27 mouse cellular contexts compared by ENCODE assay signal in the genomic region with DNA sequence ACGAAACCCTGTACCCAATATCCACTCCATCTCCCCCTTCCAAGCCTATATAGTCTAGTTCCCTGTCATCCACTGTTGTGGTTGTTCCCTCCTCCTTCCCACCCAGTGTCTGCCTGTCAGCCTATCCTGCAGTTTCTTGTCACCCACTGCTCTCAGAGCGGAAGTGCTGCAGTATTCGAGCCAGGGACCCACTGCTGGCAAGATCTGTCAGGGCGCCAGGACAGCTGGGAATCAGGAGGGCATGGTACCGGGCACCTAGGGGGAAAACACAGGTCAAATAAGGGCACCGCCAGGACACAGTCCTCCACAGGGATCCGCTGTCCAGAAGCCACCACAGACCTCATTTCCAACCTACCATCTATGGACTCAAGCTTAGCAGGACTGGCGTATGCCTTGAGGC. TPM values are rescaled to one million over a fixed set of nuclear protein-coding genes. Genes with fewer than 3 reads are reported as not detected.
DNase-seq lines count a peak whose midpoint lies in the region; ATAC-seq and TF ChIP-seq lines count a peak whose summit lies in the region.
"Had no signal": no experiment of that assay in that cellular context is flagged by ENCODE, and none has a peak within 500 bp of the region (broad histone marks: within the 10 kb centered on the region; RNA-seq: fewer than 3 reads in every experiment).

No protein-coding gene starts in this region.

- TF ChIP-seq CTCF in liver, postnatal 0 days (IDR thresholded peaks at IDR 0.05; ENCODE audit: low read depth), result no peak

- TF ChIP-seq EP300 in liver, postnatal 0 days (IDR thresholded peaks at IDR 0.05; ENCODE audit: low read depth), result no peak

- no peaks in the 10 kb centered on the region for H3K9me3 ChIP-seq in heart, embryonic 10.5 days
- no peaks in the 10 kb centered on the region for H3K9me3 ChIP-seq in liver, embryonic 12.5 days (replicated peaks)
- no peaks in the 10 kb centered on the region for H3K9me3 ChIP-seq in liver, postnatal 0 days (ENCODE audit: low read length)
- no peaks in the 10 kb centered on the region for H3K9me3 ChIP-seq in embryonic facial prominence, embryonic 13.5 days
- H3K9me3 ChIP-seq: embryonic facial prominence, embryonic 15.5 days; kidney, embryonic 15.5 days; megakaryocyte, embryonic 14.5 days; midbrain, embryonic 12.5 days had no signal

- H3K36me3 ChIP-seq in heart, embryonic 10.5 days, result peaks cover 34% of the 10 kb centered on the region
- H3K36me3 ChIP-seq in liver, embryonic 12.5 days, result peaks cover 46% of the 10 kb centered on the region
- peaks cover 24% of the 10 kb centered on the region for H3K36me3 ChIP-seq in liver, postnatal 0 days (replicated peaks; ENCODE audit: insufficient read depth, low read length)
- H3K36me3 ChIP-seq in embryonic facial prominence, embryonic 13.5 days, result peaks cover 45% of the 10 kb centered on the region

- H3K27ac ChIP-seq in heart, embryonic 10.5 days, result no peak overlapping the region
- H3K27ac ChIP-seq in liver, embryonic 12.5 days, result 0 out of 2 replicates have a peak overlapping the region, but pooled peaks have one; percentile 17
- no peak overlapping the region for H3K27ac ChIP-seq in liver, postnatal 0 days (ENCODE audit: low read depth)
- H3K27ac ChIP-seq in embryonic facial prominence, embryonic 13.5 days, result no peak overlapping the region
- H3K27ac ChIP-seq: embryonic facial prominence, embryonic 15.5 days; kidney, embryonic 15.5 days; midbrain, embryonic 12.5 days had no signal

- H3K4me3 ChIP-seq in heart, embryonic 10.5 days, result no peak overlapping the region
- H3K4me3 ChIP-seq in liver, embryonic 12.5 days, result no peak overlapping the region
- H3K4me3 ChIP-seq in liver, postnatal 0 days (ENCODE audit: low read depth, low read length), result no peak overlapping the region
- no peak overlapping the region for H3K4me3 ChIP-seq in embryonic facial prominence, embryonic 13.5 days
- H3K4me3 ChIP-seq: embryonic facial prominence, embryonic 15.5 days; kidney, embryonic 15.5 days; megakaryocyte, embryonic 14.5 days; midbrain, embryonic 12.5 days had no signal

- WGBS in heart, embryonic 10.5 days, result 91% methylated on average over 8 of the region's 8 CpGs
- 81% methylated on average over 8 of the region's 8 CpGs for WGBS in liver, embryonic 12.5 days (ENCODE audit: insufficient replicate concordance)
- 90% methylated on average over 8 of the region's 8 CpGs for WGBS in liver, postnatal 0 days (ENCODE audit: insufficient replicate concordance)
- WGBS in embryonic facial prominence, embryonic 13.5 days, result 94% methylated on average over 8 of the region's 8 CpGs

- H3K27me3 ChIP-seq in heart, embryonic 10.5 days (ENCODE audit: insufficient read depth, poor library complexity, severe bottlenecking), result no peaks in the 10 kb centered on the region
- no peaks in the 10 kb centered on the region for H3K27me3 ChIP-seq in liver, embryonic 12.5 days (replicated peaks)
- H3K27me3 ChIP-seq in liver, postnatal 0 days (ENCODE audit: insufficient read depth, low read length), result no peaks in the 10 kb centered on the region
- no peaks in the 10 kb centered on the region for H3K27me3 ChIP-seq in embryonic facial prominence, embryonic 13.5 days
- H3K27me3 ChIP-seq: embryonic facial prominence, embryonic 15.5 days; kidney, embryonic 15.5 days; megakaryocyte, embryonic 14.5 days; midbrain, embryonic 12.5 days; Patski had no signal

- H3K4me1 ChIP-seq in heart, embryonic 10.5 days, result peaks cover 19% of the 10 kb centered on the region
- H3K4me1 ChIP-seq in liver, embryonic 12.5 days, result peaks cover 24% of the 10 kb centered on the region
- peaks cover 28% of the 10 kb centered on the region for H3K4me1 ChIP-seq in liver, postnatal 0 days (ENCODE audit: insufficient read depth)
- peaks cover 18% of the 10 kb centered on the region for H3K4me1 ChIP-seq in embryonic facial prominence, embryonic 13.5 days

- no peak overlapping the region for H3K9ac ChIP-seq in liver, embryonic 12.5 days
- H3K9ac ChIP-seq in liver, postnatal 0 days (replicated peaks), result no peak overlapping the region
- H3K9ac ChIP-seq in embryonic facial prominence, embryonic 13.5 days, result peak overlapping the region; percentile 3; the same call in 1 of the 2 replicates
- H3K9ac ChIP-seq: embryonic facial prominence, embryonic 15.5 days; kidney, embryonic 15.5 days; midbrain, embryonic 12.5 days had no signal

- no peak for ATAC-seq in cerebellum, adult (ENCODE audit: insufficient number of reproducible peaks, low FRiP score, low TSS enrichment)
- ATAC-seq in liver, embryonic 12.5 days, result no peak
- ATAC-seq in liver, postnatal 0 days, result no peak
- ATAC-seq in embryonic facial prominence, embryonic 13.5 days (ENCODE audit: insufficient number of reproducible peaks, insufficient read depth, low FRiP score, low TSS enrichment, low read depth), result no peak
- ATAC-seq: forebrain, embryonic 14.5 days; hindbrain, embryonic 16.5 days; lung, postnatal 0 days; Patski had no signal

- peak; percentile 38 for DNase-seq in cerebellum, adult 8-10 months
- DNase-seq in heart, adult 11 months, result peak; percentile 89
- DNase-seq in heart, embryonic 10.5 days (ENCODE audit: low spot score), result no peak
- no peak for DNase-seq in liver, postnatal 0 days
- DNase-seq: adrenal gland, postnatal 10 days; cerebellum, postnatal 36 days; embryo, embryonic 11 days; gastrocnemius, postnatal 25 days; heart, adult 18-20 months; kidney, adult 18-20 months; kidney, postnatal 25 days; liver; lung, adult 18-20 months; lung, postnatal 4 days; retina, postnatal 1 day; right cerebral cortex, postnatal 14 days had no signal

- no peak overlapping the region for H3K4me2 ChIP-seq in liver, embryonic 12.5 days
- no peak overlapping the region for H3K4me2 ChIP-seq in liver, postnatal 0 days (ENCODE audit: low read depth, low read length)
- no peak overlapping the region for H3K4me2 ChIP-seq in embryonic facial prominence, embryonic 13.5 days
- H3K4me2 ChIP-seq: embryonic facial prominence, embryonic 15.5 days; kidney, embryonic 15.5 days; midbrain, embryonic 12.5 days had no signal

RNA-seq across cellular contexts. Expression of gene Gatd1, which starts 3.3 kb away (rescaled TPM):
- polyA plus RNA-seq in heart, embryonic 10.5 days (2016; fragmentation: Nextera tagmentation; extraction: Ambion mirVana), result 29.5 and 37.4 TPM in 2 replicates
- polyA plus RNA-seq in liver, embryonic 12.5 days (2016; fragmentation: Nextera tagmentation; extraction: Ambion mirVana), result 21.1 and 22.8 TPM in 2 replicates
- 17.4 and 18.2 TPM in 2 replicates for polyA plus RNA-seq in liver, postnatal 0 days (2015; fragmentation: Nextera tagmentation; extraction: Ambion mirVana)
- 73.2 and 74.2 TPM in 2 replicates for polyA plus RNA-seq in embryonic facial prominence, embryonic 13.5 days (2015; fragmentation: Nextera tagmentation; extraction: Ambion mirVana)

RNA-seq across cellular contexts. Expression of gene Taldo1, which starts 18.6 kb away (rescaled TPM):
- 270 and 285 TPM in 2 replicates for polyA plus RNA-seq in heart, embryonic 10.5 days (2016; fragmentation: Nextera tagmentation; extraction: Ambion mirVana)
- polyA plus RNA-seq in liver, embryonic 12.5 days (2016; fragmentation: Nextera tagmentation; extraction: Ambion mirVana), result 516 and 525 TPM in 2 replicates
- 246 and 265 TPM in 2 replicates for polyA plus RNA-seq in liver, postnatal 0 days (2015; fragmentation: Nextera tagmentation; extraction: Ambion mirVana)
- 268 and 277 TPM in 2 replicates for polyA plus RNA-seq in embryonic facial prominence, embryonic 13.5 days (2015; fragmentation: Nextera tagmentation; extraction: Ambion mirVana)

RNA-seq across cellular contexts. Expression of gene Cend1, which starts 18.7 kb away (rescaled TPM):
- polyA plus RNA-seq in heart, embryonic 10.5 days (2016; fragmentation: Nextera tagmentation; extraction: Ambion mirVana), result 13.7 and 23.5 TPM in 2 replicates
- polyA plus RNA-seq in liver, embryonic 12.5 days (2016; fragmentation: Nextera tagmentation; extraction: Ambion mirVana), result 0.10 and 0.16 TPM in 2 replicates
- polyA plus RNA-seq in liver, postnatal 0 days (2015; fragmentation: Nextera tagmentation; extraction: Ambion mirVana), result not detected in 2 replicates
- 2.8 and 3.4 TPM in 2 replicates for polyA plus RNA-seq in embryonic facial prominence, embryonic 13.5 days (2015; fragmentation: Nextera tagmentation; extraction: Ambion mirVana)

RNA-seq across cellular contexts. Expression of gene Slc25a22, which starts 27.1 kb away (rescaled TPM):
- 22.6 and 30.8 TPM in 2 replicates for polyA plus RNA-seq in heart, embryonic 10.5 days (2016; fragmentation: Nextera tagmentation; extraction: Ambion mirVana)
- polyA plus RNA-seq in liver, embryonic 12.5 days (2016; fragmentation: Nextera tagmentation; extraction: Ambion mirVana), result 26.0 and 27.1 TPM in 2 replicates
- polyA plus RNA-seq in liver, postnatal 0 days (2015; fragmentation: Nextera tagmentation; extraction: Ambion mirVana), result 38.4 and 41.6 TPM in 2 replicates
- polyA plus RNA-seq in embryonic facial prominence, embryonic 13.5 days (2015; fragmentation: Nextera tagmentation; extraction: Ambion mirVana), result 32.4 and 35.3 TPM in 2 replicates

RNA-seq across cellular contexts. Expression of gene Pidd1, which starts 33.2 kb away (rescaled TPM):
- polyA plus RNA-seq in heart, embryonic 10.5 days (2016; fragmentation: Nextera tagmentation; extraction: Ambion mirVana), result 18.0 and 18.2 TPM in 2 replicates
- 17.3 and 17.7 TPM in 2 replicates for polyA plus RNA-seq in liver, embryonic 12.5 days (2016; fragmentation: Nextera tagmentation; extraction: Ambion mirVana)
- 3.6 and 4.3 TPM in 2 replicates for polyA plus RNA-seq in liver, postnatal 0 days (2015; fragmentation: Nextera tagmentation; extraction: Ambion mirVana)
- polyA plus RNA-seq in embryonic facial prominence, embryonic 13.5 days (2015; fragmentation: Nextera tagmentation; extraction: Ambion mirVana), result 11.4 and 12.0 TPM in 2 replicates

Comparison
In these comparisons a context has a peak if more than half of its experiments do, and no peak if none do; other contexts are left out.
1. DNase-seq: peak in cerebellum, adult 8-10 months (single experiment) and heart, adult 11 months (single experiment); none in heart, embryonic 10.5 days (single experiment) and liver, postnatal 0 days (single experiment).